Mouse (Mus musculus): ENCODE measurements around the gene Cox7a2l. TPM values are rescaled to one million over a fixed set of nuclear protein-coding genes. Genes with fewer than 3 reads are reported as not detected.

Gene Cox7a2l
- polyA plus RNA-seq (2014; fragmentation: Illumina TruSeq; extraction: RNeasy Lipid Tissue Mini Kit (QIAGEN cat#74804)), result 393 TPM

DNA sequence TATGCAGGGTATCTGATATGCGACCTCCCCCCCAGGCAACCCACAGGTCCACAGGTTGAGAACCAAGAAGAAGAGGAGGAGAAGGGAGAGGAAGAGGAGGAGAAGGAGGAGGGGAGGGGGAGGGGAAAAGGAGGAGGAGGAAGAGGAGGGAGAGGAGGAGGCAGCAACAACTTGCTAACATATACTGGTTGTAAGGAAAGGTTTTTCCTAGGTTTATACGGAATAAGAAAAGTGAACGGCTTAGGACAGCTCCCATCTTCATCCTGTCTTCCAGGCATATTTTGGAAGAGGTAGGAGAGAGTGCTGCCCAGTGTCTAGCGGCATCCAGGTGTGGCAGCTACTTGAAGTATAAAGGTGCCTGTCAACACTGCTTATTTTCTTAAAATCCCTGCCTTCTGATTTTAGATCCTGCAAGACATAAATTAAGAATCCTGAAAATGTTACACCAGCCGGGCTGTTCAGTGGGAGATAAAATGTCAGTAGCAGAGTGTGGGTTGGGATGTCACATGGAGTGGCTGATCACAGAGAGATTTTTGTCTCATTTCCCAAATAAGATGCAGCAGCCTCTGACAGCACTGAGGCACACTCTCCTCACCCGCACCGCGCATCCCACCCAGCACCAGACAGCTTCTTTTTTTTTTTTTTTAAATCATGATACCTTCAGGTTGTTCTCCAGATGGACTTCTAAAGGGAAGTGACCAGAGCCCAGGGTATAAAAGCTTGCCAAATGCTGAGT, at the start of gene Cox7a2l:
Cox7a2l (minus strand) TSS at position 51 of the 736 bp plus-strand sequence.

Other genes starting within 250 kb of the Cox7a2l start
- 61.3 TPM for gene Eml4, start 166.4 kb downstream of the Cox7a2l start, polyA plus RNA-seq (2014; fragmentation: Illumina TruSeq; extraction: RNeasy Lipid Tissue Mini Kit (QIAGEN cat#74804))
- 3.0 TPM for gene Kcng3, start 114.6 kb upstream of the Cox7a2l start, polyA plus RNA-seq (2014; fragmentation: Illumina TruSeq; extraction: RNeasy Lipid Tissue Mini Kit (QIAGEN cat#74804))
- 40.7 TPM for gene Mta3, start 188.8 kb upstream of the Cox7a2l start, polyA plus RNA-seq (2014; fragmentation: Illumina TruSeq; extraction: RNeasy Lipid Tissue Mini Kit (QIAGEN cat#74804))